Mouse (Mus musculus): ENCODE results near the gene Serpinf2.

- no peak for TF ChIP-seq POLR2A (IDR thresholded peaks at IDR 0.05; ENCODE audit: borderline replicate concordance, control insufficient read depth, low read depth, low read length)
- no peak for TF ChIP-seq CTCF (IDR thresholded peaks at IDR 0.05; ENCODE audit: control insufficient read depth, insufficient read depth, low read length)
Observed at GRCm38 (mm10) chr11:75467512-75468215, 28.3 kb upstream of the Serpinf2 start.

Data from bone marrow, adult 2 months (tissue).